Mouse (Mus musculus) kidney, postnatal 10 days (tissue): ENCODE measurements at regions not wholly inside any gene's neighbourhood (a gene's known extent, or its start where the extent isn't known, plus 50 kb on each side); places are given as distances from the start of the nearest gene placed in this dataset.
A peak's percentile ranks its signal among the peaks of the same experiment; 100 is the strongest.

ENCODE experiments used
- DNase-seq: peaks from one replicate; pipeline ENCODE4 v3.0.0; 2021; ENCODE audit warnings: mixed read lengths

DNA sequence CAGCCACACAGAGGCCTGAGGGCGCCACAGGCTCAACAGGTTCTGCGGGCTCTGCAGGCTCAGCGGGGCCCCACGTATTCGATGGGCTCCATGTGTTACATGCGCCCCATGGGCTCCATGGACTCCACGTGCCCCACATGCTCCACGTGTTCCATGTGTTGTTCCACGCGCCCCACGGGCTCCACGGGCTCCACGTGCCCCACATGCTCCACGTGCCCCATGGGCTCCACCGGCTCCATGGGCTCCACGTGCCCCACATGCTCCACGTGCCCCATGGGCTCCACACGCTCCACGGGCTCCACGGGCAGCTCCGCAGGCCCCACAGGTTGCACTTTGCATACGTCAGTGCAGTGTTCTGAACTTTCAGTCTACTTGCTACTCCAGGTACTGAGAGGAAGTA is 114.0 kb upstream of the Map1b start:
- DNase-seq, result no peak

- DNase-seq, result no peak
Measured at GRCm38 (mm10) chr13:99625196-99625595, 108.9 kb upstream of the Map1b start.

GRCm38 (mm10) chr13:99618332-99618731 is 102.0 kb upstream of the Map1b start:
- DNase-seq, result no peak

DNA sequence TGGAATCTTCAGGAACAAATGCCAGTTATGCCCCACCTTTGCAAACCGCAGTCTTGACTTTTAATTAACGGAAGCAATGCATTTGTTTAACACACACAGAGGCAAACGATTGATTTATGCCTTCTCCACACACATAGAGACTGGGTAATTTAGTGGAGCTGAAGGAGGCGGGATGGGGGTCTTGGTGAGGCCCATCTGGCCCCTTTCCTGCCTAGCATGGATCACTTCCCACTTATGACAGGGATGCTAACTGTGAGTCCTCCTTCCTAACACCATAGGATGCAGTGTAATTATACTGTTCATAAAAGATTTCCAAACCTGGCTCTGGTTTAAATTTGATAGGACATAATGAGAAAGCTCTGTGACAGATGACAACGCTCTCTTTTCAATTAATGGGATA is 101.1 kb upstream of the Map1b start:
- no peak for DNase-seq

DNA sequence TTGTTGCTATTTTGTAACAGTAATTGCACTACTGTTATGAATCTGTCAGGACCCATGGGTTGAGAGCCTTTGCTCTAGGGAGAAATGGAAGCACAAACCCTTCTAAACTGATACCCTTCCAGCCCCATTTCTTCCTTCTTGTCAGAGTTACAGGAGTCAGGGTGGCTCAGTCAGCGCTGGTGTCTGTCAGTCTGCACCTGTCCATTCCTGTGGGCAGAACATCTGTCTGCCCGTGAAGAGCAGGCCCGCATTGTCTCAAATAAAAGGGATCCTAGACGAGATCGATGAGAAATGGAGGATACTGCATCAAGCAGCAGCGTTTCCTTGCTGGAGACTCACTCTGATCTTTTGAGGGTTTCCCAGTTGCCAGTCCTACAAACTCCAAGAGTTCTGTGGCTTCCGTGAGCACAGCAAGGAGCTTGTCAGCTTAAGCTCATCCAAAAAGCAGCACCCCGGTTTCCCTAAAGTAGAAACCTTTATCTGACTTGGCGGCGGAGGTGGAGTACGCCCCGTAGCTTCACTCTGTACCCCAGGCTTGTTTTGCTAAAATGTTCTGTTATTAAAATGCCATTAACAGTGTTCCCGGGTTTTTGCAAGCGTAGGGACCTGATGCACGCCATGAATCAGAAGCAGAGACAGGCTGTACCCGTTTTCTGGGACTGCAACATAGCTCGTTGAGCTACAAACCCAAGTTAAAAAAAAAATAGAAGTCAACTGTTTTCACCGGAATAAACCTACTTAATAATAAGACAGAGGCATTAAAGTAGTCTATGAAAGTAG is 95.6 kb upstream of the Map1b start:
- DNase-seq, result no peak

GRCm38 (mm10) chr13:99610498-99610897 is 94.2 kb upstream of the Map1b start:
- peak; percentile 20 for DNase-seq

DNA sequence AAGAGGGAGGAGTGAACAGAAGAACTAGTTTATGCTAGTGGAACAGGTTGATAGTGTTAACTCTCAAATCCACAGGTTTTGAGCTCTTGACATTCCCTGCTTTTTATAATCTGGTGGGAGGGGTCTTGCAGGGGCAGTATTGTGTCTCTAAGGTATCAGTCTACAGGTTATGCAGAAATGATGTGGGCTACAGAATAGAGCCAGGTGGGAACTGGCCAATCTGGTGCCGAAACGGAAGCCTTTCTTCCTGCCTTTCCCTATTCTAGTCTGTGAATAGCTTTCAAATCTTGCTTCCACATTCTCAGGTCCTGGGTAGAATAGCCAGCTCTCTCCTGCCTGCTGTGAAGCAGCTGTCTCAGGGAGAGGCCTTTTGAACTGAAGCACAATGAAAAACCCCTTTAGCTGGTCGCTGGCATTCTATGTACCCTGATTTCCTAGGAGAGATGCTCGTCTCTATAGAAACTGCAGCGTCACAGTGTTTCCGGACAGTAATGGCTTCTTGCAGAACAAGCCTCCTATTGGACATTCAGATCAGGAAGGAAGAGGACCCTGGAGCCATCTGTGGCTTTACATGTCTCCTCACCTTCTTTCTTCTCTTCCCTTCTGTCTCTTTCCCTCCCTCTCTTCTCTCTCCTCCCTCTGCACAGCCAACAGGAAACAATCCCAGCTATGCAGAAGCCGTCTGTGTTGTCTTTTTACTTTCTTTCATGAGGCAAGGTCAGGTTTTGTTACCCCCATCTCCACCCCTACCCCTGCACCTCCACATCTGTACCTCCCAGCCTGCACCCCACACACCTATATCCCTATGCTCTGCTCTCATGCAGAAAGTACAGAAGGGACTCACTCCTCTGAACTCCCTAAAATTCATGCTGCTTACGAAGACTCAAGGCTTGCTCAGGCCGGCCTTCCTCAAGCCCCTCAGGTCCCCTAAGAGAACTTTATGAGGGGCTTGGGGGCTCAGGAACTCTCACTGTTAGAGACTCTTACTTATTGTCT is 93.1 kb upstream of the Map1b start:
- no peak for DNase-seq

GRCm38 (mm10) chr13:99608591-99608990 is 92.3 kb upstream of the Map1b start:
- DNase-seq, result no peak

GRCm38 (mm10) chr13:99607208-99607607 is 90.9 kb upstream of the Map1b start:
- no peak for DNase-seq

DNA sequence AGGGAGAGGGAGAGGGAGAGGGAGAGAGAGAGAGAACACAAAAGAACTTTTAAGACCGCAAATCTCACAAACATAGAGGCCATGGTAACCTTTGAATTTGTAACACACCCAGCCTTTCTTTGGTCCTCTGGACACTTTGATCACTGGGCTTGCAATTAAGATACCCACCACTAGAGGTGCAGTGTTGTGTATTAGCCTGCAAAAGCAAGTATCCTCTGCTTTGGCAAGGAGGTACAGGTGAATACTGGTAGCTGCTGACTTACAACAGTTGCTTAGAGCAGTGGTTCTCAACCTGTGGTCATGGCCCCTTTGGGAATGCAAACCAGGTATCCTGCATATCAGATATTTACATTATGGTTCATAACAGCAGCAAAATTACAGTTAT is 90.3 kb upstream of the Map1b start:
- DNase-seq, result peak; percentile 13

- DNase-seq, result no peak
Measured at GRCm38 (mm10) chr13:99605866-99606605, 89.7 kb upstream of the Map1b start.

DNA sequence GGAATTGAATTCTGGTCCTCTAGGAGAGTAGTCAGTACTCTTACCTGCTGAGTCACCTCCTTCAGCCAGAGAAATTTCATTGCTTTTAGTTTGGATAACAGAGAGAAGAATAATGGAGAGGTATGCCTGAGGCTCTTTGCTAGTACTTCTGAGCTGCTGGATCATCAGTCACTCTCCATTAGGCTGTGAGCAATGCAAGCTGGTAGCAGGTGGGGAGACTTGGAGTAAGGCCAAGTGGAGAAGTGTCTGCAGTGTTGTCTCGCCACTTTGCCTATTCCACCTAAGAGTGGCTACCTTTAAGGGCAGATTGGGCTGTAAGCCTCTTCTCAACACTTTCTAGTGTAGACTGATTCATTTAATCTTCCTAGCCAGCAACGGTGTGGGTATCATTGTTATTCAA is 81.6 kb upstream of the Map1b start:
- DNase-seq, result no peak

DNA sequence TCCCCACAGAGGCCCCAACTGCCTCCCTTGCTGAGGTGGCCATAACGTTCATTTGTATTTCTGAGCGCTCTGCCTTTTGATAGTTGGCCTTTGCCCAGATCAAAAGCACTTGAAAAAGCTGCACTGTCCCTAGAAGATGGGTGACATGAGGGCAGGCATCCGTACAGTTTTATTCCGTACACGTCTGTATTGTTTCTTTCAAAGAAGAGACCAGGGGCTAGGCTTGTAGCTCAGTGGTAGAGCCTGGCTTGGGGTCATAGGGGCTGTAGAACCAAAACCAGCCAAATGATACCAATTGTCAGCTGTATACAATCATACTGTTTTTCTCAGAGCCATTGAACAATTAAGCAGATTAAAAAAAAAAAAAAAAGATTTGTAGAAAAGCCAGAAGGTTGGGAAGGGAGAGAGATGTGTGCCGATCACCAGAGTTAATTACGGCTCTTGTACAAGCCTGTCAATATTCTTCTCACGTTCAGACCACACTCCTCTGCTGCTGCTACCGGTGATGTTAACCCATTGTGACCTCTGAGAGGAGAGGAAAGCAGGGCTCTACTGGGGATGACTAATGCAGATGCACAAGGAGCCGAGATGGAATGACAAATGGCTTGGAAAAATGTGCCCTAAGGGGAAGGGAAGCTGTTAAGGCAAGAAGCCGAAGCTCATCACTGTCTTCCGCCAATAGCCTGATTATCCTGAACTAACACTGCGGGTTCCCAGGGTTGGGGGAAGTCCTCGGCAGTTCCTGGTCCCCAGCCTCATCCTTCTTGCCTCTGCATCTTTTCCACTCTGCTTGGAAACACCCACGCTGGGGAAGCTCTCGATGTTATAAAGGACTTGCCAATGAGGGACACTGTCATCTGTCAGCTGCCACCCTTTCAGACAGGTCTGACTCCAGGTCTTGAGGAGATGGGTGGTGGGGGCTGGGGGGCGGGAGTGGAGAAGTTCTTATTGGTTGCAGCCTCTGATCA is 77.8 kb upstream of the Map1b start:
- DNase-seq, result no peak

- no peak for DNase-seq
Measured at GRCm38 (mm10) chr13:99593243-99593635, 76.9 kb upstream of the Map1b start.

- peak; percentile 58 for DNase-seq
Measured at GRCm38 (mm10) chr13:99592596-99593242, 76.4 kb upstream of the Map1b start.

DNA sequence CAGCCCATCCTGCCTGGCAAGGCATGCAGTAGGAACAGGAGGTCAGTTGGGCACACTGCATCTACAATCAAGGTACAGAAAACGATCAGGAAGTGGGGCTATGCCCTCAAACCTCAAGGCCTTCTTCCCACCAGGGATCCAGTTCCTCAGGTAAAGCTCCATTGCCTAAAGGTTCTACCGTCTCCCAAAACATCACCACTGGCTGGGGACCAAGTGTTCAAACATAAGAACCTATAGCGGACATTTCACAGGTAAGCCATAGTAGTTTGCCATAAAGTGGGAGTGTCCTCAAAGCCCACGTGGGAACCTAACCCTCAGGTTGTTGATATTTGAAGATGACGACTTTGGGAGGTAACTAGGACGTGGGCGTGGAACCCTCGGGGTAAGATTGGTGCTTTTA is 72.3 kb upstream of the Map1b start:
- DNase-seq, result no peak

- DNase-seq, result no peak
Measured at GRCm38 (mm10) chr13:99583841-99584240, 67.5 kb upstream of the Map1b start.

DNA sequence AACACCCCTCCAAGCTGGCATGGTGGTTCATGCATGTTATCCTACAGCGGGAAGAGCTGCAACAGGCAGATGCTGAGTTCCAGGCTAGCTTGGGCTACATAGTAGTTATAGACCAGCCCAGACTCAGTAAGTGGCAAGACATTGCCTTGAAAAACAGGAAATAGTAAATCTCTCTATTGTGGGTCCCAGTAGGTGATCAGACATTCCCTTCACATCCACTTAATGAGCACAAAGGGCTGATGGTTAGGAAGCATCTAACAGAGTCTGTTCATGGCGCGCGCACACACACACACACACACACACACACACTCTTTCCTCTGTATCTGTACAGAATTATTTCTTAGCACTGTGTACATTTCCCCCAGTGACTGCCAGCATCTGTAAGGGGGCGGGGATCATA is 64.0 kb upstream of the Map1b start:
- DNase-seq, result no peak

- no peak for DNase-seq
Measured at GRCm38 (mm10) chr13:99579596-99580175, 63.3 kb upstream of the Map1b start.

GRCm38 (mm10) chr13:99577686-99578085 is 61.3 kb upstream of the Map1b start:
- no peak for DNase-seq

- no peak for DNase-seq
Measured at GRCm38 (mm10) chr13:99573021-99573420, 56.7 kb upstream of the Map1b start.
